Mouse (Mus musculus): ENCODE measurements at regions not wholly inside any gene's neighbourhood (a gene's known extent, or its start where the extent isn't known, plus 50 kb on each side); places are given as distances from the start of the nearest gene placed in this dataset.

- TF ChIP-seq CTCF (IDR thresholded peaks at IDR 0.05; ENCODE audit: low read depth) (no peak), EP300 (IDR thresholded peaks at IDR 0.05; ENCODE audit: low read depth) (no peak)
These were observed 427.4 kb downstream of the Prdm2 start for GRCm38 (mm10) chr4:142785386-142785785.

Measured in liver, embryonic 14.5 days (tissue).